8 mouse cellular contexts compared by ENCODE assay signal in the genomic region with DNA sequence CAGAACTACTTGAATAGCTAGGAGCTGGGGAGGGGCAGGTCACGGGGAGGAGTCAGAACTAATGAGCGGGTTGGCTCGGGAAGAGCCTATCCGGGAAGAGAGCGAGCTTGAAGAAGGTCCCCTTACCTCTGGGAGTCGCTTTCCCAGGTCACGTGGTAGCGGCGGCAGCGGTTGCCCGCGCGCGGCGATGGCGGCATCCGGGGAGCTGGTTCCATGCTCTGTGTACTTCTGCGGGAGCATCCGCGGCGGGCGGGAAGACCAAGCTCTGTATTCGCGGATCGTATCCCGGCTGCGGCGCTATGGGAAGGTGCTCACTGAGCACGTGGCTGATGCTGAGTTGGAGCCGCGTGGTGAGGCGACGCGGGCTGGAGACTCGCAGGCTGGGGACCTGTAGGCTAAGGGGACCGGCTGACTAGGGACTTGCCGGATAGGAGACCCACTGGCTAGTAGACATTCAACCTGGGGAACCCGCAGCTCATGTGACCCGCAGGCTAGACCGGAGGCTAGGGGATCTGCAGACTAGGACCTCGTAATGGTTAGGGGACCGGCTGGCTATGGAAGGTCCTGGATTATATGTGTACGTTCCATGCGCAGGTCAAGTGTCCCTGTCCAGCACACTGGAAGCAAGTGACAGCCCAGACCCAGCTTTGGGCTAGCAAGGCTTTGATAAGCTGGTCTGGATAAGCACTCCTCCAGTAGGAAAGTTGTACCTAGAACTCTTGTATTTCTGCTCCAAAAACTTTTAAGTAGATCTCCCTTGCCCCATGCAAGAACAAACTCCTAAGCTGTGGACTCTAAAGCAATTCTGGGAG. TPM values are rescaled to one million over a fixed set of nuclear protein-coding genes. Genes with fewer than 3 reads are reported as not detected.
DNase-seq lines count a peak whose midpoint lies in the region; ATAC-seq and TF ChIP-seq lines count a peak whose summit lies in the region.

Gene Dnph1 (plus strand): TSS at position 89 of the 812 bp plus-strand sequence.

- TF ChIP-seq CTCF in Patski (IDR thresholded peaks at IDR 0.05) = no peak

- no peaks in the 10 kb centered on the region for H3K27me3 ChIP-seq in Patski
- peaks cover 30% of the 10 kb centered on the region for H3K27me3 ChIP-seq in hindbrain, embryonic 10.5 days (ENCODE audit: insufficient read depth, poor library complexity, severe bottlenecking)
- peaks cover 26% of the 10 kb centered on the region; the same call in 1 of the 2 replicates for H3K27me3 ChIP-seq in lung, embryonic 15.5 days

- peak within 1 kb of the TSS; percentile 93 for H3K4me2 ChIP-seq in lung, embryonic 15.5 days

- H3K36me3 ChIP-seq in hindbrain, embryonic 10.5 days = peaks cover 36% of the 10 kb centered on the region
- H3K36me3 ChIP-seq in lung, embryonic 15.5 days = no peaks in the 10 kb centered on the region; the same call in none of the 2 replicates

- DNase-seq in Patski (ENCODE audit: low read depth, low spot score) = no peak
- peak; percentile 83 for DNase-seq in cerebellum, adult 9-11 months
- peak; percentile 90 for DNase-seq in hindbrain, embryonic 10.5 days (ENCODE audit: low spot score)
- peak; percentile 39 for DNase-seq in layer of hippocampus, adult 9-10 months (ENCODE audit: low spot score)
- DNase-seq in ovary, postnatal 10 days (ENCODE audit: low spot score) = peak; percentile 54
- DNase-seq in thymus, postnatal 10 days (ENCODE audit: low spot score in 2 of 2) = peak; percentile 55 to 63

- POLR2A ChIA-PET in Patski (lab: Charles Lee) = no interaction called here

- CTCF ChIA-PET in Patski (lab: Charles Lee) = interaction anchor here (0.9 kb wide), 1 partner anchor 10 kb away, joined by 3 read pairs; no protein-coding TSS in a partner anchor

- no peaks in the 10 kb centered on the region for H3K9me3 ChIP-seq in hindbrain, embryonic 10.5 days
- no peaks in the 10 kb centered on the region for H3K9me3 ChIP-seq in lung, embryonic 15.5 days

- H3K27ac ChIP-seq in hindbrain, embryonic 10.5 days = peak within 1 kb of the TSS; percentile 93
- no peak within 1 kb of the TSS for H3K27ac ChIP-seq in lung, embryonic 15.5 days

- under 1% methylated on average over 44 of the region's 44 CpGs for WGBS in hindbrain, embryonic 10.5 days
- WGBS in lung, embryonic 15.5 days = under 1% methylated on average over 44 of the region's 44 CpGs

- peaks cover 19% of the 10 kb centered on the region for H3K4me1 ChIP-seq in hindbrain, embryonic 10.5 days (replicated peaks)
- peaks cover 10% of the 10 kb centered on the region; the same call in 1 of the 2 replicates for H3K4me1 ChIP-seq in lung, embryonic 15.5 days

- H3K9ac ChIP-seq in lung, embryonic 15.5 days = peak within 1 kb of the TSS; percentile 64

- peak within 1 kb of the TSS; percentile 80 for H3K4me3 ChIP-seq in hindbrain, embryonic 10.5 days
- H3K4me3 ChIP-seq in lung, embryonic 15.5 days = peak within 1 kb of the TSS; percentile 59

- in situ Hi-C loops in Patski (cut with MboI; ENCODE audit: low pct_unique_long_range_greater_than_20kb) = no loop called here

- peak; percentile 79 for ATAC-seq in Patski
- ATAC-seq in frontal cortex, adult (ENCODE audit: low TSS enrichment) = peak; percentile 98
- ATAC-seq in lung, embryonic 15.5 days (ENCODE audit: borderline replicate concordance, extremely low read depth, low FRiP score, low TSS enrichment) = peak; percentile 94

RNA-seq across cellular contexts. Expression of gene Dnph1, which starts in this region (rescaled TPM):
- polyA plus RNA-seq in Patski (2021) = 16.9 TPM
- polyA plus RNA-seq in hindbrain, embryonic 10.5 days (2016; fragmentation: Nextera tagmentation; extraction: Ambion mirVana) = 75.2 and 91.2 TPM in 2 replicates
- 43.0 and 51.3 TPM in 2 replicates for polyA plus RNA-seq in lung, embryonic 15.5 days (2015; fragmentation: Nextera tagmentation; extraction: Ambion mirVana)
